Mouse (Mus musculus): Measurements from ENCODE around the gene Ogdh. TPM values are rescaled to one million over a fixed set of nuclear protein-coding genes. Genes with fewer than 3 reads are reported as not detected.

The Ogdh gene
- polyA plus RNA-seq, 2 experiments, result 41.8 to 60.6 TPM

DNA sequence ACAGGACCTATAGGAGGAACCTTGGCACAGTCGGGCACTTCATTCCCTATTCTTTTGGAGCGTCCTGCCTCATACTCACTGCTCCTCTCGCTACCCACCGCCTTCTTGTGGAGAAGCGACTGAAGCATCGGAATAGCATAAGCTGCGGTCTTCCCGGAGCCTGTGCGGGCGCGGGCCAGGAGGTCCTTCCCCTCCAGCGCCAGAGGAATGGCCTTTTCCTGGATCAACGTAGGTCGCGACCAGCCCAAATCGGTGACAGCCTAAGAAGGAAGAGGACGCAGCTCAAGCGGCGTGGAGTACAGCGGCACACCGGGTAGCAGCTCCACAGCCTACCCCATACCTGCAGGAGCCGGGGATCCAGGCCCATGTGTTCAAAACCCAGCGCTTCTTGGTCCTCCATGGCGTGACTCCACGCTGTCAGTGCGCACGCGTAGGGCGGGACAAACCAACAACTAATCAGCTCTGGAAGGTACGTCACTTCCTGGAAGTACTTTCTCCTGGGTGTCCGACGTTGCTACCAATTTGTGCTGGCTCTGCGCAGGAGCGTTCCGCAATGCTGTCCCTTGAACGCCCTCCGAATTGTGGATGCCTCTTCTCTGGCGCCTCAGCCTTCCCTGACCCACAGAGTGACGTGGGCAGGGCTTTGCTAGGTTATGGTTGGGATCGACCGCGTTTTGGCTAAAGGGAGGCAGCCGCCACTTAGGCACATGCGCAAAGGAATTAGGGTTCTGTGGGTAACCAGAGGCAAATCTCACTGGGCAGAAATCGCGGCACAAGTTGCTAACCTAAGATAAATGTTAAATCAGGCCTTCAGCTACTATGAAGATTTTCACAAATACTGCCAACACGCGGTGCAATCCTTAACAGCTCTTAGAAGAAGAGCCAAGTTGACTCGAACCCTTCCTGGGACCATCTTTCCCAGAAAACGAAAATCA is 23.8 kb upstream of the Ogdh start, which contains the start of gene Ddx56:
TSS of gene Ddx56 (minus strand) at position 453 of the 935 bp plus-strand sequence.
- Histone ChIP-seq H3K27me3 (ENCODE audit: control insufficient read depth, insufficient read depth, low read length) (no peaks in the 10 kb centered on the region), H3K27ac (peak within 1 kb of the TSS; percentile 80), H3K9ac (replicated peaks) (peak within 1 kb of the TSS; percentile 75), H3K4me2 (ENCODE audit: low read depth) (peak within 1 kb of the TSS; percentile 88), H3K4me1 (replicated peaks; ENCODE audit: control insufficient read depth in 2 of 2, insufficient read depth in 2 of 2, low read length in 1 of 2) (peaks cover 0 to 9% of the 10 kb centered on the region in 2 experiments; a peak in 3 of 4 replicates), H3K36me3 (replicated peaks; ENCODE audit: control insufficient read depth, insufficient read depth, low read depth) (peaks cover 38% of the 10 kb centered on the region), H3K4me3 (ENCODE audit: insufficient read depth in 1 of 2, low read depth in 2 of 2, low read length in 2 of 2) (peak within 1 kb of the TSS; percentile 68 to 77), H3K9me3 (ENCODE audit: control insufficient read depth, low read length) (no peaks in the 10 kb centered on the region)
- peak; percentile 97 for ATAC-seq (ENCODE audit: insufficient read depth)
- WGBS (ENCODE audit: insufficient replicate concordance), result 1% methylated on average over 50 of the region's 50 CpGs
- DNase-seq (ENCODE audit: low read depth in 3 of 3, low spot score in 3 of 3), result peak; percentile 91 to 94 (median 93)
- TF ChIP-seq EP300 (IDR thresholded peaks at IDR 0.05; ENCODE audit: low read depth) (0 out of 2 replicates have a peak, but pooled peaks have one; percentile 6), CTCF (IDR thresholded peaks at IDR 0.05; ENCODE audit: low read depth) (peak; percentile 8; the same call in 1 of the 2 replicates)

DNA sequence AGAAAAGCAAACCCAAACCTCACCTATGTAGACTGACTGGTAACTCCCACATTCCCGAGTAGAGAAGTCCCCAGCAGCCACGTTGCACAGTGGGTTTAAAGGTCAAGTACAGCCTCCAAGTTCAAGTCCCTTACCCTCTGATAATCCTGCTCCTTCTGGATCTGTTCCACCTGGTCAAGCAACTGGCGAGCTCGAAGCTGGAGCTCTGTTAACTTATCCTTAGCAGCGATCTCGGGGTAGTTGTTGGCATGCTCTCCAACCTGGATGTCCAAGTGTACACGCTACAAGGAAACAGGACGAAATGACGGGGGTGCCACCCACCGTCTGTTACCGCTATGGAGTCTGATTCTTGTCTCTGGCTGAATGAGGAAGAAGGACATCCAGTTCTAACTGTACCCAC is 17.8 kb upstream of the Ogdh start:
- no peak for DNase-seq (ENCODE audit: low read depth in 3 of 3, low spot score in 3 of 3)
- ATAC-seq (ENCODE audit: insufficient read depth), result no peak
- no peaks in the 10 kb centered on the region for H3K9me3 ChIP-seq (ENCODE audit: control insufficient read depth, low read length)
- H3K36me3 ChIP-seq (replicated peaks; ENCODE audit: control insufficient read depth, insufficient read depth, low read depth), result peaks cover 10% of the 10 kb centered on the region
- H3K27ac ChIP-seq, result no peak overlapping the region
- peak overlapping the region; percentile 87 for H3K4me2 ChIP-seq (ENCODE audit: low read depth)
- 31% methylated on average over 11 of the region's 11 CpGs for WGBS (ENCODE audit: insufficient replicate concordance)
- peak overlapping the region; percentile 92 for H3K9ac ChIP-seq (replicated peaks)
- peaks cover 4 to 8% of the 10 kb centered on the region in 2 experiments for H3K4me1 ChIP-seq (replicated peaks; ENCODE audit: control insufficient read depth in 2 of 2, insufficient read depth in 2 of 2, low read length in 1 of 2)
- H3K4me3 ChIP-seq (ENCODE audit: insufficient read depth in 1 of 2, low read depth in 2 of 2, low read length in 2 of 2), result peak overlapping the region; percentile 73 to 88
- H3K27me3 ChIP-seq (ENCODE audit: control insufficient read depth, insufficient read depth, low read length), result no peaks in the 10 kb centered on the region
- no peak for TF ChIP-seq CTCF (IDR thresholded peaks at IDR 0.05; ENCODE audit: low read depth)
- no peak for TF ChIP-seq EP300 (IDR thresholded peaks at IDR 0.05; ENCODE audit: low read depth)

DNA sequence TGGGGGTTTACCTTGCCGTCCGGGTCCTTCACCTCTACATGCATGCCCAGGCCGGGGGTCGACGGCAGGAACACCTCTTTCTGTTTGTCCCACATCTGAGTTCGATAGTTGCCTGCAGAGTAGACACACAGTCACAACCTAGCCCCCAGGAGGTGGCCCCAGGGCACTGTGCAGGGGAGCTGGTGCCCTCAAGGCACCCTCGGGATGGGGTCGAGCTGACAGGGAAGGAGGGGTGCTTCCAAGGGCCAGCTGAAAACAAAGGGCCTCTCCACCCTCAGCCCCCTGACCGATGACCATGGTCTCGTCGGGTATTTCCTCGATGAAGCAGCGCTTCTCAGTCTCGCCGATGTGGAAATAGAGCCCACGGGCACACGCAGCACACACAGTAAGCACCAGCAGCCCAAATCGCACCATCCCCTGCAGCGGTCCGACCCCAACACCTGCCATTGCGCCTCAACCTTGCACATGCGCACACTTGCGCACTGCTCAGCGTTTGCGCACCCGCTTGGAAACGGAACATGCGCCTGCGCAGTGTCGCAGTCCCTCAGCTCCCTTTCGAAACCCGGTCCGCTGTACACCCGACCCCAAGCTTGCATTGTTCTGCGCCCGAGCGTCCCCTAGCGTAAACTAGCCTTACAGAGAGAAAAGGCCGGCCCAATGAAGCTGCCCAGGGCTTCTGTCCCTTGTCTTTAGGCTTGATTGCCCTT is 16.9 kb upstream of the Ogdh start, which contains the start of gene Tmed4:
TSS of gene Tmed4 (minus strand) at position 484 of the 707 bp plus-strand sequence.
- Histone ChIP-seq H3K9ac (replicated peaks) (peak within 1 kb of the TSS; percentile 92), H3K4me3 (ENCODE audit: insufficient read depth in 1 of 2, low read depth in 2 of 2, low read length in 2 of 2) (peak within 1 kb of the TSS; percentile 73 to 88), H3K27ac (peak within 1 kb of the TSS; percentile 66), H3K4me2 (ENCODE audit: low read depth) (peak within 1 kb of the TSS; percentile 87), H3K27me3 (ENCODE audit: control insufficient read depth, insufficient read depth, low read length) (no peaks in the 10 kb centered on the region), H3K36me3 (replicated peaks; ENCODE audit: control insufficient read depth, insufficient read depth, low read depth) (peaks cover 10% of the 10 kb centered on the region), H3K4me1 (replicated peaks; ENCODE audit: control insufficient read depth in 2 of 2, insufficient read depth in 2 of 2, low read length in 1 of 2) (peaks cover 4 to 8% of the 10 kb centered on the region in 2 experiments), H3K9me3 (ENCODE audit: control insufficient read depth, low read length) (no peaks in the 10 kb centered on the region)
- WGBS (ENCODE audit: insufficient replicate concordance), result under 1% methylated on average over 39 of the region's 39 CpGs
- no peak for TF ChIP-seq EP300 (IDR thresholded peaks at IDR 0.05; ENCODE audit: low read depth)
- TF ChIP-seq CTCF (IDR thresholded peaks at IDR 0.05; ENCODE audit: low read depth), result peak; percentile 94
- ATAC-seq (ENCODE audit: insufficient read depth) (peak; percentile 97), DNase-seq (ENCODE audit: low read depth in 3 of 3, low spot score in 3 of 3) (peak; percentile 89 to 92 (median 90))

DNA sequence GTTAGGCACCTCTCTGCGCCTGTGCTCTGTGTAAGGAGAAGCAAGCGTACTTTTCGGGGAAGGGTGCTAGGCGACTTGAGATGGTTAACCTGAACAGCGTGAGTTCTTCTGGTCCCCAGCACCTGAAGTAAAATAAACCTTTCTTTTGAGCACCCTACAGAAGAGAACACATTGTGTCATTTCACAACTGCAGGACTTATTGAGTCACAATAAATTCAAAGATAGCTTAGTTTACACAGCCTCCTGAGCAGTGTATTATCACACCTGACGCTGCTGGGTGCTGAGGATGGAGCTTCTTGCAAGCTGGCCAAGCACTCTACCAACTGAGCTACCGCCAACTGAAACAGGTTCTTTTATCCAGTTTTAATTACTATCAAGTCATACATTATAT is 16.3 kb upstream of the Ogdh start:
- DNase-seq (ENCODE audit: low read depth in 3 of 3, low spot score in 3 of 3) (no peak), ATAC-seq (ENCODE audit: insufficient read depth) (no peak)
- Histone ChIP-seq H3K27ac (peak overlapping the region; percentile 66), H3K27me3 (ENCODE audit: control insufficient read depth, insufficient read depth, low read length) (no peaks in the 10 kb centered on the region), H3K4me1 (replicated peaks; ENCODE audit: control insufficient read depth in 2 of 2, insufficient read depth in 2 of 2, low read length in 1 of 2) (peaks cover 4 to 8% of the 10 kb centered on the region in 2 experiments), H3K4me2 (ENCODE audit: low read depth) (peak overlapping the region; percentile 87), H3K4me3 (ENCODE audit: insufficient read depth in 1 of 2, low read depth in 2 of 2, low read length in 2 of 2) (peak overlapping the region; percentile 73 to 88), H3K9ac (replicated peaks) (peak overlapping the region; percentile 92), H3K36me3 (replicated peaks; ENCODE audit: control insufficient read depth, insufficient read depth, low read depth) (peaks cover 10% of the 10 kb centered on the region), H3K9me3 (ENCODE audit: control insufficient read depth, low read length) (no peaks in the 10 kb centered on the region)
- 31% methylated on average over 7 of the region's 7 CpGs for WGBS (ENCODE audit: insufficient replicate concordance)
- TF ChIP-seq CTCF (IDR thresholded peaks at IDR 0.05; ENCODE audit: low read depth), result no peak
- TF ChIP-seq EP300 (IDR thresholded peaks at IDR 0.05; ENCODE audit: low read depth), result no peak
